Mouse (Mus musculus) testis, adult 2 months (tissue): Measurements from ENCODE around the gene Ecd. TPM values are rescaled to one million over a fixed set of nuclear protein-coding genes. Genes with fewer than 3 reads are reported as not detected.
A peak's percentile ranks its signal among the peaks of the same experiment; 100 is the strongest.

Source experiments
- H3K27ac ChIP-seq: fragments of 200-500 bp; 2 replicates; pipeline ENCODE4 v1.5.1; 2012; ENCODE audit warnings: low read depth, low read length; ENCODE audit not compliant: control insufficient read depth, insufficient read depth
- H3K27me3 ChIP-seq: fragments of 200-500 bp; 2 replicates; pipeline ENCODE4 v1.6.1; 2012; ENCODE audit warnings: mild to moderate bottlenecking, low read length, moderate library complexity; ENCODE audit not compliant: control insufficient read depth, insufficient read depth
- H3K36me3 ChIP-seq: fragments of 200-500 bp; 2 replicates; pipeline ENCODE4 v1.6.1; 2012; ENCODE audit warnings: mild to moderate bottlenecking, low read length; ENCODE audit not compliant: control insufficient read depth, insufficient read depth
- H3K4me1 ChIP-seq: fragments of 200-500 bp; 2 replicates; pipeline ENCODE4 v1.6.1; 2012; ENCODE audit warnings: low read length; ENCODE audit not compliant: control insufficient read depth, insufficient read depth
- H3K4me3 ChIP-seq: fragments of 200-500 bp; 2 replicates; pipeline ENCODE4 v1.5.1; 2012; ENCODE audit warnings: low read depth, mild to moderate bottlenecking, low read length, moderate library complexity, mixed read lengths; ENCODE audit not compliant: control insufficient read depth
- CTCF ChIP-seq: fragments of 200-500 bp; IDR thresholded peaks from 2 replicates; pipeline ENCODE4 v1.5.1; 2012; ENCODE audit warnings: low read depth, mild to moderate bottlenecking, inconsistent platforms, low read length, moderate library complexity; ENCODE audit not compliant: control insufficient read depth, insufficient read depth, insufficient replicate concordance
- POLR2A ChIP-seq: fragments of 200-500 bp; IDR thresholded peaks from 2 replicates; pipeline ENCODE4 v1.6.1; 2012; ENCODE audit warnings: low read depth, mild to moderate bottlenecking, inconsistent platforms, low read length, moderate library complexity; ENCODE audit not compliant: control insufficient read depth
- polyA plus RNA-seq: library from polyadenylated mRNA; depleted of rRNA; stranded (reverse); fragments of >200 nt; gene quantifications from 2 replicates; pipeline ENCODE4 v1.2.3, GENCODE M21; 2012

Gene Ecd
- polyA plus RNA-seq, 1 experiment, result 19.4 TPM

DNA sequence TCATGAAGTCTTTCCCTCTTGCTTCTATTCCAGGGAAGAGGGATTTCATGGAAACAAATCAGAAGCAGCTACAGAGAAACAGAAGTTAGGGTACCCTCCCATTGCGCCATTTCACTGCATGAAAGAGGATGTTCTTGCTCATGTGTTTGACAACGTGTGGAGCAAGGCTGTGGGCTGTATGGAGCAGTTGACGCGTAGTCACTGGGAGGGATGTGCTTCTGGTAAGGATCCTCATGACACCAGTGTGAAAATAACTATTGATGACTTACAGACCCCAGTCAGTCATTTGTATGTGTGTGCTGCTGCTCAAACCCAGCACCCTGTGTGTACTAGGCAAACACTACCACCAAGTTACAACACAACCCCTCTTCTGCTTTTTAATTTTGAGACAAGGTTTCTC is 15.3 kb upstream of the Ecd start:
- TF ChIP-seq POLR2A (no peak), CTCF (no peak)
- H3K27ac ChIP-seq, result no peak overlapping the region
- no peaks in the 10 kb centered on the region for H3K27me3 ChIP-seq
- no peaks in the 10 kb centered on the region for H3K4me1 ChIP-seq
- H3K36me3 ChIP-seq, result peaks cover 4% of the 10 kb centered on the region
- H3K4me3 ChIP-seq, result no peak overlapping the region

- H3K4me3 ChIP-seq, result peak overlapping the region; percentile 100
- no peaks in the 10 kb centered on the region; the same call in 1 of the 2 replicates for H3K4me1 ChIP-seq
- peak overlapping the region; percentile 97 for H3K27ac ChIP-seq
- no peaks in the 10 kb centered on the region for H3K27me3 ChIP-seq
- H3K36me3 ChIP-seq, result peaks cover 2% of the 10 kb centered on the region; the same call in 1 of the 2 replicates
- no peak for TF ChIP-seq POLR2A
- TF ChIP-seq CTCF, result no peak
These were observed 405 bp downstream of the Ecd start for GRCm38 (mm10) chr14:20347441-20347990.

DNA sequence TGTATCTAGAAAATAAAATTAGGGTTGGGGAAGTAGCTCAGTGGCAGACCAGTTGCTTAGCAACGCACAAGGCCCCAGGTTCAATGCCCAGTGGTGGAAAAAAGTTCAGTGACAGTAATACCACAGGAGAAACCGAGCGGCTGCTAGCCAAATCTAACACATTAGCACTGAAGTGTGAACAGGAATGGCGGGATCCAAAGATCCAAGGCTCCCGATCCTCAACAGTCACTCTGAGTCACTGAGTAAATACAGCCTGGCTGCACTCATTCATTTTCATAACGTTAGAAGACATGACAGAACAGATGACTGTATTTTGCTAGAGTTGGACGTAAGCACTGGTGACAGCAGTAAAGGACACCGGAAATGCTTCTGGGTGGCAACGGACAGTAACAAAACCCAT is 2.0 kb downstream of the Ecd start:
- no peaks in the 10 kb centered on the region for H3K27me3 ChIP-seq
- peak overlapping the region; percentile 59 for H3K4me3 ChIP-seq
- no peak overlapping the region for H3K27ac ChIP-seq
- no peaks in the 10 kb centered on the region; the same call in 1 of the 2 replicates for H3K4me1 ChIP-seq
- TF ChIP-seq POLR2A (no peak), CTCF (no peak)
- peaks cover 2% of the 10 kb centered on the region for H3K36me3 ChIP-seq

GRCm38 (mm10) chr14:20340866-20341265 is 7.1 kb downstream of the Ecd start:
- Histone ChIP-seq H3K27ac (no peak overlapping the region), H3K4me1 (no peaks in the 10 kb centered on the region; the same call in 1 of the 2 replicates), H3K4me3 (no peak overlapping the region), H3K27me3 (no peaks in the 10 kb centered on the region), H3K36me3 (peaks cover 3% of the 10 kb centered on the region)
- no peak for TF ChIP-seq POLR2A
- no peak for TF ChIP-seq CTCF

- peaks cover 3% of the 10 kb centered on the region for H3K36me3 ChIP-seq
- no peaks in the 10 kb centered on the region for H3K27me3 ChIP-seq
- TF ChIP-seq POLR2A (no peak), CTCF (no peak; the same call in 1 of the 2 replicates)
- H3K27ac ChIP-seq, result no peak overlapping the region
- no peaks in the 10 kb centered on the region for H3K4me1 ChIP-seq
- no peak overlapping the region for H3K4me3 ChIP-seq
These were observed 7.8 kb downstream of the Ecd start for GRCm38 (mm10) chr14:20340149-20340548.

- H3K27ac ChIP-seq, result no peak overlapping the region
- H3K4me3 ChIP-seq, result no peak overlapping the region
- H3K27me3 ChIP-seq, result no peaks in the 10 kb centered on the region
- peaks cover 3% of the 10 kb centered on the region for H3K36me3 ChIP-seq
- TF ChIP-seq POLR2A, result no peak
- TF ChIP-seq CTCF, result 0 out of 2 replicates have a peak, but pooled peaks have one; percentile 4
- no peaks in the 10 kb centered on the region for H3K4me1 ChIP-seq
These were observed 8.5 kb downstream of the Ecd start for GRCm38 (mm10) chr14:20339415-20339814.

DNA sequence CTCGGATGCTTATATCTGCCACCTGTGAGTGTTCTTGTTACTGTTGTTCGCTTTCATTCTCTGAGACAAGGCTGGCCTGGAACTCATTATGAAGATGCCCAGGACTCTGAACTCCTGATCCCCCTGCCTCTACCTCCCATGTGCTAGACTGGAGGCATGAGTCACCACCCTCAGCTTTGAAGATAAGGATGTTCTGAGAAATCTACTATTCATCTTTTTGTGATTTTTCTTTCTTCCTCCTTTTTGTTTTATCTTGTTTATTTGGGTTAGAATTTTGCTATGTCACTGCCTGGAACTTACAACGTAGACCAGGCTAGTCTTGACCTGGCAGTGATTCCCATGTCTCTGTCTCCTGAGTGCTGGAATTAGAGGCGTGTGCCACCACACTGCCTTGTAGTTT is 16.6 kb downstream of the Ecd start:
- Histone ChIP-seq H3K4me3 (no peak overlapping the region), H3K27ac (no peak overlapping the region), H3K4me1 (no peaks in the 10 kb centered on the region), H3K36me3 (peaks cover 2% of the 10 kb centered on the region; the same call in 1 of the 2 replicates), H3K27me3 (no peaks in the 10 kb centered on the region)
- TF ChIP-seq CTCF (no peak), POLR2A (no peak)
